Comparison of ENCODE assay signal across 23 mouse cellular contexts in the genomic region with DNA sequence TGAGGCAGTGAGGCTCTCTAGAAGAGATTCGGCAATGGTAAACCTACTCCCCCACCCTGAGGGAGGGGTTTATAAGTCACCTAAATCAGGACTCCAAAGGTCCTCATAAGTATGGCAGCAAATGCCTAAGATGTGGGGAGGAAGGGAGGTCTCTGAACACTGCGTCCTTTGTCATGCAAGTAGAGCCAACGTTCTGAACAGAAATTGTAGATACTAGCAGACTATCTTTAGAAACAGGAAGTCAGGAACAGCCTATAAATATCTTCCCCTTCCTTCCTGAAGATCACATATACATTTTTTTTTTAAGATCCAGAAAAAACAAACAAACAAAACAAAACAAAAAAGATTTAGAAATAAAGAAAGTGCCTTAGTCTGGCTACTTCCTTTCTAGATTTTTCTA.
A peak's percentile ranks its signal among the peaks of the same experiment; 100 is the strongest.
DNase-seq lines count a peak whose midpoint lies in the region; ATAC-seq and TF ChIP-seq lines count a peak whose summit lies in the region.
"Had no signal": no experiment of that assay in that cellular context is flagged by ENCODE, and none has a peak within 500 bp of the region (broad histone marks: within the 10 kb centered on the region; RNA-seq: fewer than 3 reads in every experiment).

No protein-coding gene starts in this region.

- H3K4me3 ChIP-seq in heart, adult 2 months: no peak overlapping the region
- no peak overlapping the region for H3K4me3 ChIP-seq in kidney, postnatal 0 days (replicated peaks; ENCODE audit: low read depth, low read length)
- H3K4me3 ChIP-seq in kidney, embryonic 16.5 days (ENCODE audit: low read length): no peak overlapping the region
- H3K4me3 ChIP-seq: embryonic facial prominence, embryonic 10.5 days; forebrain, embryonic 13.5 days; left cerebral cortex, adult 2 months; limb, embryonic 10.5 days; liver, embryonic 12.5 days; midbrain, embryonic 13.5 days had no signal

- H3K9ac ChIP-seq in heart, adult 2 months (ENCODE audit: low read depth, low read length): no peak overlapping the region
- no peak overlapping the region for H3K9ac ChIP-seq in kidney, postnatal 0 days (ENCODE audit: low read depth, low read length)
- H3K9ac ChIP-seq in kidney, embryonic 16.5 days (replicated peaks; ENCODE audit: low read length): no peak overlapping the region
- H3K9ac ChIP-seq: forebrain, embryonic 13.5 days; liver, embryonic 12.5 days; midbrain, embryonic 13.5 days had no signal

- H3K27ac ChIP-seq in heart, adult 2 months: peak overlapping the region; percentile 66
- 0 out of 2 replicates have a peak overlapping the region, but pooled peaks have one; percentile 62 for H3K27ac ChIP-seq in kidney, postnatal 0 days
- no peak overlapping the region for H3K27ac ChIP-seq in kidney, embryonic 16.5 days (ENCODE audit: low read length)
- H3K27ac ChIP-seq: embryonic facial prominence, embryonic 10.5 days; forebrain, embryonic 13.5 days; left cerebral cortex, adult 2 months; limb, embryonic 10.5 days; liver, embryonic 12.5 days; midbrain, embryonic 13.5 days had no signal

- H3K4me2 ChIP-seq in kidney, postnatal 0 days (ENCODE audit: low read length): no peak overlapping the region
- no peak overlapping the region for H3K4me2 ChIP-seq in kidney, embryonic 16.5 days (replicated peaks; ENCODE audit: low read depth, low read length)
- H3K4me2 ChIP-seq: forebrain, embryonic 13.5 days; liver, embryonic 12.5 days; midbrain, embryonic 13.5 days had no signal

- no peak for TF ChIP-seq POLR2A in heart, adult 2 months (IDR thresholded peaks at IDR 0.05; ENCODE audit: insufficient read depth, low read depth, low read length)

- H3K27me3 ChIP-seq in heart, adult 2 months (ENCODE audit: control insufficient read depth, insufficient read depth, low read length): no peaks in the 10 kb centered on the region
- H3K27me3 ChIP-seq in kidney, postnatal 0 days (ENCODE audit: insufficient read depth, low read length): no peaks in the 10 kb centered on the region
- H3K27me3 ChIP-seq in kidney, embryonic 16.5 days (ENCODE audit: insufficient read depth, low read length): no peaks in the 10 kb centered on the region
- H3K27me3 ChIP-seq: forebrain, embryonic 13.5 days; midbrain, embryonic 13.5 days had no signal

- H3K4me1 ChIP-seq in heart, adult 2 months (ENCODE audit: control insufficient read depth, insufficient read depth, low read length): peaks cover 6% of the 10 kb centered on the region
- no peaks in the 10 kb centered on the region for H3K4me1 ChIP-seq in kidney, postnatal 0 days (replicated peaks; ENCODE audit: insufficient read depth, low read length)
- 0 out of 2 replicates have a peak, but pooled peaks cover 3% of the 10 kb centered on the region for H3K4me1 ChIP-seq in kidney, embryonic 16.5 days (ENCODE audit: insufficient read depth, low read length)
- H3K4me1 ChIP-seq: forebrain, embryonic 13.5 days had no signal

- H3K79me2 ChIP-seq in heart, adult 2 months (replicated peaks; ENCODE audit: control insufficient read depth, insufficient read depth, low read length): no peaks in the 10 kb centered on the region

- TF ChIP-seq EP300 in heart, adult 2 months (IDR thresholded peaks at IDR 0.05; ENCODE audit: insufficient read depth, low read depth, low read length): no peak

- WGBS in heart, adult 2 months: 16% methylated on average over 3 of the region's 3 CpGs
- WGBS in kidney, postnatal 0 days: 33% methylated on average over 3 of the region's 3 CpGs
- WGBS in kidney, embryonic 16.5 days: 41% methylated on average over 3 of the region's 3 CpGs

- intact Hi-C loops in heart, adult 2 months (cut with DNase I): no loop called here
- intact Hi-C loops in heart, postnatal 10 days (cut with DNase I): no loop called here

- TF ChIP-seq CTCF in heart, adult 2 months (IDR thresholded peaks at IDR 0.05): no peak
- no peak for TF ChIP-seq CTCF in kidney, postnatal 0 days (IDR thresholded peaks at IDR 0.05; ENCODE audit: low read depth)

- no peak for DNase-seq in heart, adult 2 months
- no peak for DNase-seq in heart, postnatal 10 days
- DNase-seq in kidney, postnatal 0 days (ENCODE audit: low spot score): peak; percentile 54
- peak; percentile 47 for DNase-seq in thymus, postnatal 0 days (ENCODE audit: low spot score)
- DNase-seq in thymus, adult 18-20 months: no peak
- no peak for DNase-seq in cerebellum, postnatal 4 days (ENCODE audit: low spot score in 2 of 2)
- DNase-seq: adrenal gland, postnatal 25 days; cerebellum, adult 18-20 months; cerebellum, postnatal 36 days; gastrocnemius, postnatal 10 days; heart, adult 18-20 months; kidney, postnatal 14 days had no signal

- no peaks in the 10 kb centered on the region for H3K9me3 ChIP-seq in kidney, postnatal 0 days (replicated peaks; ENCODE audit: low read length)
- no peaks in the 10 kb centered on the region for H3K9me3 ChIP-seq in kidney, embryonic 16.5 days (ENCODE audit: low read length)
- H3K9me3 ChIP-seq: embryonic facial prominence, embryonic 10.5 days; forebrain, embryonic 13.5 days; G1E; limb, embryonic 10.5 days; liver, embryonic 12.5 days; midbrain, embryonic 13.5 days had no signal

- ATAC-seq in kidney, postnatal 0 days (replicated peaks; ENCODE audit: low FRiP score, low read depth): no peak
- no peak for ATAC-seq in kidney, embryonic 16.5 days (ENCODE audit: low FRiP score, low TSS enrichment)
- ATAC-seq in megakaryocyte progenitor cell, adult 5-6 weeks (replicated peaks; ENCODE audit: poor library complexity): 0 out of 2 replicates have a peak, but pooled peaks have one; percentile 38
- ATAC-seq: forebrain, embryonic 13.5 days; hindbrain, embryonic 16.5 days; intestine, embryonic 16.5 days; liver, embryonic 12.5 days; midbrain, embryonic 13.5 days had no signal

- H3K36me3 ChIP-seq in heart, adult 2 months (ENCODE audit: control insufficient read depth, insufficient read depth, low read length): no peaks in the 10 kb centered on the region; the same call in 1 of the 2 replicates
- no peaks in the 10 kb centered on the region for H3K36me3 ChIP-seq in kidney, postnatal 0 days (ENCODE audit: insufficient read depth, low read length)
- H3K36me3 ChIP-seq in kidney, embryonic 16.5 days (ENCODE audit: insufficient read depth, low read length): no peaks in the 10 kb centered on the region
- H3K36me3 ChIP-seq: embryonic facial prominence, embryonic 10.5 days; G1E; limb, embryonic 10.5 days; liver, embryonic 12.5 days; midbrain, embryonic 13.5 days had no signal

Comparison
In these comparisons a context has a peak if more than half of its experiments do, and no peak if none do; other contexts are left out.
1. DNase-seq: peak in kidney, postnatal 0 days (single experiment) and thymus, postnatal 0 days (single experiment); none in heart, adult 2 months (0 of 2), heart, postnatal 10 days (0 of 2), thymus, adult 18-20 months (0 of 2) and cerebellum, postnatal 4 days (0 of 2).